Mouse (Mus musculus): ENCODE results near the gene Mycl.

Gene Mycl

DNA sequence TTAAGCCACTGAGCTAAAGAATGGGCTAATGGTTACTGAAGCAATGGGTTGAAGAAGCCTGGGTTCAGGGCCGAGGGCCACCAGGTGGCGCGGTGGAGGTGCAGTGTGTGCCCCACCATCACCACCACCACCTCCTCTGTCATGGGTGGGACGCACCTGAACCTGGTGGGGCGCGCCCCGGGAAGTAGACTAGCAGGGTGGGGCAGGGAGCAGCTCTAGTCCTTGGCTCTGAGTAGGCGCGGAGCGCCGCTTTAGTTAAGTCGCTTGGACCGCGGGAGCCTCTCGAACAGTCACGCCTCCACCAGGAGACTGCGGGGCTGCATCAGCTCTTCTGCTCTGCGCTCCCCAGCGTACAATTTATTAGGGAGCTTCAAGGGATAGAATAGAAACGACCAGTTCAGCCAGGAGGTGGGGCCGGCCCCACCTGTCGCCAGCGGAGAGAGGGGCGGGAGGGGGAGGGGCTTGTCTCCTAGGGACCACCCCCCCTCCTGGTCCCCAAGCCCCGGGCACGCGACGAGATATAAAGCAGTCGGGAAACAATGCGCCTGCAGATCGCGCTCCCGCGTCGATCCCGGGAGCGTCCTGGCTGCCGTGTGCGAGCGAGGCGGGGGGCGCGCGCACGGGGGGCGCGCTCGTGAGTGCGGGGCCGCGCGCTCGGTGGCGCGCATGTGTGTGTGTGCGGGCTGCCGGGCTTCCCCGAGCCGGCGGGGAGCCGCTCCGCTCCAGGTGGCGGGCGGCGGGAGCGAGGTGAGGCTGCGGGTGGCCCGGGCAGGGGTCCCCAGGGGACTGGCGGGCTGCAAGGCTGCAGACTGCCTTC, at the start of gene Mycl:
Mycl (plus strand) TSS at position 249 of the 817 bp plus-strand sequence.
- peak; percentile 85 for DNase-seq

- no peak for DNase-seq
Observed at GRCm38 (mm10) chr4:122947223-122947622, 48.2 kb upstream of the Mycl start.

- no peak for DNase-seq
Observed at GRCm38 (mm10) chr4:122949096-122949495, 46.4 kb upstream of the Mycl start.

DNA sequence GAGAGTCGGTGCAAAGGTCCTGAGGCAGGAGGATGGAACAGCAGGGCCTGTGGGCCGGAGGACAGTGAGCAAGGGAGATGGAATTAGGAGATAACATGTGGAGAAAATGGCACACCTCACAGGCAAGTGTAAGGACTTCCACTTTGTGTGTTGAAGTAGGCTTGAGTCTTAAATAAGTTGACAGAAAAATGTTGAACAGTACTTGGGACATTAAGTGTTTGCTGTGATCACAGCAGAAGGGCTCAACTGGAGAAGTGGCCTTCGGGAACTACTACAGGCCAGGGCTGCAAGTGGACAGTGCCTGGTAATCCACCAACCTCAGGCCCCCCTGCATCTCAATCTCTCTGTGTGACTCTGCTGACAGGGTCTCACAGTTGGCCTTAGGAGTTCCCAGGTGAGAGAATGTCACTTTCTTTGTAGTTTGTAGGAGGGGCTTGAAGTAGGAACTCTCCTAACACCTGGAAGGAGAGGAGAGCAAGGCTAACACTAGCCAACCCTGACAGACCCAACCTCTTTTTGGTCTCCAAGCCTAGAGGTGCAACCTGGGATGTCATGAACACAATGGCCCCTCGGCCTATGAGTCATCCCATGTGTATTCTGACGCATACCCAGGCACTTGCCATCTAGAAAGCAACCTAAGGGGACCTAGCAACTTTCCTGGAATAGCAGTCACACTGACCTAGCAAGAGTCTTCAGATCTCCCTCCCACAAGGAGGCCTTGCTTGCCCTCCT, 40.6 kb upstream of the Mycl start:
- DNase-seq = no peak

DNA sequence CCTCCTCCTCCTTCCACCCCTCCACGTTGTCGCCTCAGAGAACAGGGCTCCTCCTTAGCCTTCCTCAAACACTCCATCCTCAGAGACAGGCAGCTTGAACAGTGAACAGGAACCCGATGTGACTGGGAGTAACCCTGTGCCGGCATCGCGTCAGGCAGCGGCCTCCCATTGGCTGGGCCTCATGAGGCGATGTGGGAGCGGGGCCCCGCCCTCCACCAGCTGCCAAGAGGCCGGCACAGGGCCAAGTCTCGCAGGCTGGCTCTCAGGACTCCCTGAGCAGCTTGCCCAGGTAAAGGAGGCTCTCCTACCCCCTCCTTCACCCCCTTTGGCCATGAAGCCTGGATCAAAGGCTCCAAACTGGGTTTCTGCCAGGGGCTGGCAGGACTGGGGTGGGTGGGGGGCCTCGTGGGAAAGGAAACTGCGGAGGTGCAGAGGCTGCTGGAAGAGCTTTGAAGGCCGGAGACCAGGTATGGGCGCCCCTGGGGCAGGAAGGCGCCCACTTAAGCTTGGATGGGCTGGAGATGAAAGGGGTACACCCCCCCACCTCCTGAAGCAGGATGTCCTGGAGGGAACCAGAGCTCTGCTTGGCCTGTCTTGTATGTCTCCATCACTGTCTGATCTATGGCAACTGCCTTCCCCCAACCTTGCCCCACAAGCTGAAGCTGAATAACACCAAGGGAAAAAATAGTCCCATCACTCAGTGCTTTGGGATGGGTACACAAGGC, 39.9 kb upstream of the Mycl start:
- peak; percentile 55 for DNase-seq

DNA sequence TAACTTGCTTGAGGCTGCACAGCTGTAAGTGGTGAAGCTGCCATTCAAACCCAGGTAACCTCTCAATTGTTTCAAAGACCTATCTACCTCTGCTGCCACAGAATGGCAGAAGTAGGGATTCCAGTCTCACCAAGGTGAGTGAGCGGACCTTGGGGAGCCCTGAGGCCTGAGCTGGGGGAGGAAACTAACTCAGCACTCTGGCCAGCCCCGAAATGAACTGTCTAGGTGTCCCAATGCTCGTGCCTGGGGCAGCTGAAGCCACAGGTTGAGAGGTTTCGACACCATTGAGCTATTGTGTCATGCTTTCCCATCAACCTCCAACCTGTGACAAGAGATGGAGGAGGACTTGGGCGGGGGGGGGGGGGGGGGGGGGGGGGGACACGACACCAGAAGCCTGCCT, 39.2 kb upstream of the Mycl start:
- no peak for DNase-seq

DNA sequence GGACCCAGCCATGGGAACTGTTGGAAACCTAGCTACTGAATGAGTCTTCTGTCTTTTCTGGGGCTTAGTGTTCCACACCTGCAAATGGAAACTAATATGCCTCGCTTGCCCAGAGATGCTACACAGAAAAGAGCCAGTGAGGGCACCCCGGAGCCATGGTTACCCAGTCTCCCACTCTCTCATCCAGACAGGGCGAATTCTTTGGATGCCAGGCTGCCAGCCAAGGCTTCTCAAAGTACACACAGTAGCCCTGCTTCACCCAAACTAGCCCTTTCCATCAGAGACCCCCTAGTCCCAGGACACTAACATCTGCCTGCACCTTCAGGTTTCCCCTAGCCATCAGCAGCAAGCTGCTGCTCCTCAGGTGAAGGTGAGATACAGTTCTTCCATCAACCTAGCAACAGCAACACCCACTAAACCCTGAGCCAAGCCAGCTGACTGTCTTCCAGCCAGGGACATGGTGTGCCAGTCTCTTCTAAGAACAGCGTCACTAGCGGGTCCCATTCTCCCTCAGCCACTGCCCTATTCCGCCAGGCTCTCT, 36.9 kb upstream of the Mycl start:
- no peak for DNase-seq

GRCm38 (mm10) chr4:122959816-122960215, 35.6 kb upstream of the Mycl start:
- DNase-seq = no peak

DNA sequence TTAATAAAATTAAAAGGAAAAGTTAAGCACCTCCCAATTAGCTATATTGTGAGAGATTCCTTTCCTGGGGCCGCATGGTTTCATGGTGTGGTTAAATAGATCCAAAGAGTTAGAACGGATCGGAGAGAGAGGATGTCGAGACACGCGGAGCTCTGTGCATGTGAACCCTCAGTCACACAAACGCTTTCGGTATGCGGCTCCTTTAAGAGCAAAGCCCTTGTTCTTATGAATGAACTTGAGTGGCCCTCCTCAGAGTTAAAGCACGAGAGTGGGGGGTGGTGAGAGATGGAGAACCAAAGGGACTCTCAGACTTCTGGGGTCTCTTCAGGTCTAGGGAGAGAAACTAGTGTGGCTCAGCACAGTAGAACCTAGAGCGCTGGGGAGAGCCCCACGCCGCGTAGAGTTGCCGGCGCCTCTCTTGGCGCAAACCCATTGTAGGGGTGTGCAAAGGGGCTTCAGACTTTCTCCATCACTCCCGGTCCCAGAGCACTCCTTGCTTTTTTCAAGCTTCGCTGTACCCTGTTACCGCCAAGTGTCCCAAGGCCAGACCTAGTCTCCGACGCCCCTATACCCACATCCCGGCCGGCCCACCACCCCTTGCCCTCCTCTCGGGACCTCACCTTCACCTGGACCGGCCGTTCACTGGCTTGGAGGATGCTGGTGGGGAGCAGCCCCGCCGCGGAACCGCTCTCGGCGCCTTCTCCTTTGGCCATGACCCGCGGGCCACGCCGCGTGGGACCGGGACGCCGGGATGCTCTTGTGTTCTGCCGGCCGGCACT, 34.9 kb upstream of the Mycl start:
- DNase-seq = no peak

GRCm38 (mm10) chr4:122961100-122961567, 34.3 kb upstream of the Mycl start, which contains the start of gene Mfsd2a:
Mfsd2a (minus strand) TSS chr4:122961188.
- no peak for DNase-seq

DNA sequence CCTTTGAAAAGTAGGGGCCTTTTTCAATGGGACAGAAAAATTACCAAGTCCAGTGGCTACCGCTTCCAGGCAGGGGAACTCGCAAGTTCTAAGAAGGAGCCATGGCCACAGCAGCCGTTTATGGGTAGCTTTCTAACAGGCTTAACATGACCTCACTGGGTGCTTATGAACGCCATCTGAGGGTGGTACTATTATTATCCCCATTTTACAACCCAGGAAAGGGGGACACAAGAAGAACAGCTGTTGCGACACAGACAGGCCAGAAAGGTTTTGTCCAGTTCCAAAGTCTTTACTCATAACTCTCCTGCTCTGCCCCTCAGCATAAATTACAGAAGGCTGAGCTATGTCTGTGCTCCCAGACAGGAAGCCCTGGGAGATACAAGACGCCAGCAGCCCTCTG, 33.9 kb upstream of the Mycl start:
- DNase-seq = no peak

DNA sequence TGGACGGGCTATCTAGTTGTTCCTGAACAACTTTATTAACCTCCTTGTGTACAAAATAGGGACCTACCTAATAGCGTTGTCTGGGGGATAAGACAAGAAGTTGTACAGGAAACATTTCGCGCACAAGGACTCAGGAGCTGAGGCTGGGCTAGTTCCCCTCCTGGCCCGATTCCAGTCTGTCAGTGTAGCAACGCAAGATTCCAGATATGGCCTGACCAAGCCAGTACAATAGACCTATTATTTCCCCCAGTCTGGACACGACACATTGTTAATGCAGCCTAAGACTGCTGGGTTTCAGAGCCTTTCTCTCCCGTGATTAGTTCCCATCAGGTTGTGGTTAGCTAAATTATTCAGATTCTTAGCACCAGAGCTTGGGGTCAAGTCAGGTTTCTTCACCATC, 32.7 kb upstream of the Mycl start:
- no peak for DNase-seq

- no peak for DNase-seq
Observed at GRCm38 (mm10) chr4:122968106-122968505, 27.3 kb upstream of the Mycl start.

DNA sequence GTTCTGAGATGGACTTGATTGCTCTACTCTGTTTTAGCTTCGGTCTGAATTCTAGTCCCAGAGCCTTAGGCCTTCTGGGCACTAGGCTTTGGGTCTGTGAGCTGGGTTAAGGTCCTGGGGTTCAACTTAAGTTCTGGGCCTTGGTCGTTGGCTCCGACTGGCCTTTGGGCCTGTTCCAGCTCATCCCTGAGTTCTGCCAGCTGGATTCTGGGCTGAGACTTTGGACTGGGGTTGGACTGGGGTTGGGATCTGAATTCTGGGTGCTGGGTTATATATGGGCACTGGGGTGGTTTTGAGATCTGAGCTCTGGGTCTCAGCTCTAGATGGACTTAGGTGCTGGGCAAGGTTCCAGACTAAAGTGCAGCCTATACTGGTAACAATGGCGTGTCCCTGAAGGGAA, 24.3 kb upstream of the Mycl start:
- DNase-seq = no peak

- DNase-seq = no peak
Observed at GRCm38 (mm10) chr4:122971646-122972045, 23.8 kb upstream of the Mycl start.

GRCm38 (mm10) chr4:122972056-122972455, 23.4 kb upstream of the Mycl start:
- no peak for DNase-seq

DNA sequence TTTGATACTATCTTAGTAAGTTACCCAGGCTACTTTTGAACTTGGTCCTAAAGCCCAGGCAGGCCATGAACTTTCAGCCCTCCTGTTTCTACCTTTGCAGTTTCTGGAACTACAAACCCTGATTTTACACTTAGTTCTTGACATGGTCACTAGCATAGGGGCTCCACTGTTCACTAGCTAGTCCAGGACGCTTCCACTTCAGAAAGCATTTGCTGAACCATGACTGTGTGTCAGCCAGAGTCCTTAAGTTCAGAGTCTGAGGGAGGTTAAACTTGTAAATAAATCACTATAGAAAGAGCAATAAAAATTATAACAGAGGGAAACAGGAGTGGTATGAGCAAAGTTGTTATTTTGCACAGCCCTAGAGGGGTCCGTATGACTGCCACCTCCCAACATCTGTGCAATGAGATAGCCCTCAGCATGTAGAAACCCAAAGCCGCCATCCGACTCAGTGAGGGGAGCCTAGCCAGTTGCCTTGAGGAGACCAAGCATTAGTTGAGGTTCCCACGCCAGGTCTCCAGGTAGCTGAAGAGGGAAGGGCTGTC, 20.4 kb upstream of the Mycl start:
- DNase-seq = no peak

DNA sequence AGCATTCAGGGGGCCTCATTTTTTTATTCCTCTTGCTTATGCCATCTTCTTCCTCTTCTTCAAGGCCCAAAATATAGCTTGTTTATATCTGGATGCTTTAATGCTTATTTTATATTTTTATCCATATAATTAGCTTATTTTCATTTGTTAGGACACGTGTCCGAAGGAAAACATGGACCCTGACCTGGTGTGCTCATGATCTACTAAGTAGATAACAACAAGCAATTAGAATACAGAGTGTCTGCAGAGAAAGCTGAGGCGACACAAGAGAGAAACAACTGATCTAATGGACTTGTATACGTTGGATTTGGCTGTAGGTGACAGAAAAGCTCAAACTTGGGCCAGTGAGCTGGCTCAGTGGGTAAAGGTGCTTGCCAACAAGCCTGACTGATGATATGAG, 18.6 kb upstream of the Mycl start:
- DNase-seq = no peak

- no peak for DNase-seq
Observed at GRCm38 (mm10) chr4:122978850-122979249, 16.6 kb upstream of the Mycl start.

DNA sequence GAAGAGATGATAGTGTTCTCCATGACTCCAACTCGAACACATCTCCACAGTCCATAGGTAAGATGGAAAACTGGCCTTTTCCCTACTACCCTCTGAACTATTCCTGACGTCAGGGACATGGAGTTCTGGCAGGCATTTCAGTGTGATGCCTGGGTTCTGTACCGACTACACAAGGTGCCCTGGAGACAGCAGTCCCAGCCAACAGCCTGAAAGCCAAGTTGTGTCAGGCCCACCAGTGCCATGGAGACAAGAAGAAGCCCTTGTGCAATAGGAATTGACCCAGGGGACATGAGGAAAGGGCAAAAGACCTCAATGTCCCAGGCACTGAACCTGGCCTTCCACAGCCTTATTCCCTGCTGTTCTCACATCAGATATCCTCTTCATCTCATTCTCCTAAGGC, 15.6 kb upstream of the Mycl start:
- DNase-seq = no peak

- DNase-seq = no peak
Observed at GRCm38 (mm10) chr4:122980684-122981083, 14.8 kb upstream of the Mycl start.

GRCm38 (mm10) chr4:122981238-122981637, 14.2 kb upstream of the Mycl start:
- no peak for DNase-seq
